Mouse (Mus musculus): ENCODE data around the gene Znhit1. TPM values are rescaled to one million over a fixed set of nuclear protein-coding genes. Genes with fewer than 3 reads are reported as not detected.

Znhit1 gene
- total RNA-seq, 1 experiment from 2014 or later, result 14.8 TPM

GRCm38 (mm10) chr5:136989801-136990200 is 2.0 kb upstream of the Znhit1 start:
- no peak for ATAC-seq (replicated peaks in 1 of 2; ENCODE audit: insufficient read depth in 1 of 2, low FRiP score in 2 of 2, low TSS enrichment in 1 of 2, low read depth in 1 of 2, poor library complexity in 2 of 2, severe bottlenecking in 2 of 2)

- no peak; a peak in 1 of 4 replicates for ATAC-seq (replicated peaks in 1 of 2; ENCODE audit: insufficient read depth in 1 of 2, low FRiP score in 2 of 2, low TSS enrichment in 1 of 2, low read depth in 1 of 2, poor library complexity in 2 of 2, severe bottlenecking in 2 of 2)
Observed at GRCm38 (mm10) chr5:136988420-136988819, 599 bp upstream of the Znhit1 start.

GRCm38 (mm10) chr5:136987138-136987933 is 485 bp downstream of the Znhit1 start:
- peak in 1 of 2 experiments; percentile 29; a peak in 1 of 4 replicates for ATAC-seq (replicated peaks in 1 of 2; ENCODE audit: insufficient read depth in 1 of 2, low FRiP score in 2 of 2, low TSS enrichment in 1 of 2, low read depth in 1 of 2, poor library complexity in 2 of 2, severe bottlenecking in 2 of 2)

GRCm38 (mm10) chr5:136986695-136987137 is 1.1 kb downstream of the Znhit1 start, which contains the start of gene Plod3:
Plod3 (plus strand) TSS chr5:136987019.
- peak; percentile 91 for ATAC-seq (replicated peaks in 1 of 2; ENCODE audit: insufficient read depth in 1 of 2, low FRiP score in 2 of 2, low TSS enrichment in 1 of 2, low read depth in 1 of 2, poor library complexity in 2 of 2, severe bottlenecking in 2 of 2)

GRCm38 (mm10) chr5:136984828-136985227 is 3.0 kb downstream of the Znhit1 start:
- ATAC-seq (replicated peaks in 1 of 2; ENCODE audit: insufficient read depth in 1 of 2, low FRiP score in 2 of 2, low TSS enrichment in 1 of 2, low read depth in 1 of 2, poor library complexity in 2 of 2, severe bottlenecking in 2 of 2), result no peak

- ATAC-seq (replicated peaks in 1 of 2; ENCODE audit: insufficient read depth in 1 of 2, low FRiP score in 2 of 2, low TSS enrichment in 1 of 2, low read depth in 1 of 2, poor library complexity in 2 of 2, severe bottlenecking in 2 of 2), result no peak
Observed at GRCm38 (mm10) chr5:136982338-136982930, 5.4 kb downstream of the Znhit1 start.

GRCm38 (mm10) chr5:136980974-136981373 is 6.8 kb downstream of the Znhit1 start:
- ATAC-seq (replicated peaks in 1 of 2; ENCODE audit: insufficient read depth in 1 of 2, low FRiP score in 2 of 2, low TSS enrichment in 1 of 2, low read depth in 1 of 2, poor library complexity in 2 of 2, severe bottlenecking in 2 of 2), result no peak

- no peak for ATAC-seq (replicated peaks in 1 of 2; ENCODE audit: insufficient read depth in 1 of 2, low FRiP score in 2 of 2, low TSS enrichment in 1 of 2, low read depth in 1 of 2, poor library complexity in 2 of 2, severe bottlenecking in 2 of 2)
Observed at GRCm38 (mm10) chr5:136979762-136980161, 8.1 kb downstream of the Znhit1 start.

- ATAC-seq (replicated peaks in 1 of 2; ENCODE audit: insufficient read depth in 1 of 2, low FRiP score in 2 of 2, low TSS enrichment in 1 of 2, low read depth in 1 of 2, poor library complexity in 2 of 2, severe bottlenecking in 2 of 2), result peak; percentile 44 to 57; a peak in 2 of 4 replicates
Observed at GRCm38 (mm10) chr5:136977769-136978168, 10.1 kb downstream of the Znhit1 start.

- ATAC-seq (replicated peaks in 1 of 2; ENCODE audit: insufficient read depth in 1 of 2, low FRiP score in 2 of 2, low TSS enrichment in 1 of 2, low read depth in 1 of 2, poor library complexity in 2 of 2, severe bottlenecking in 2 of 2), result no peak
Observed at GRCm38 (mm10) chr5:136973670-136974069, 14.2 kb downstream of the Znhit1 start.

GRCm38 (mm10) chr5:136970703-136971102 is 17.1 kb downstream of the Znhit1 start:
- ATAC-seq (replicated peaks in 1 of 2; ENCODE audit: insufficient read depth in 1 of 2, low FRiP score in 2 of 2, low TSS enrichment in 1 of 2, low read depth in 1 of 2, poor library complexity in 2 of 2, severe bottlenecking in 2 of 2), result peak; percentile 63 to 66; a peak in 2 of 4 replicates

- ATAC-seq (replicated peaks in 1 of 2; ENCODE audit: insufficient read depth in 1 of 2, low FRiP score in 2 of 2, low TSS enrichment in 1 of 2, low read depth in 1 of 2, poor library complexity in 2 of 2, severe bottlenecking in 2 of 2), result no peak
Observed at GRCm38 (mm10) chr5:136967592-136967991, 20.2 kb downstream of the Znhit1 start.

- ATAC-seq (replicated peaks in 1 of 2; ENCODE audit: insufficient read depth in 1 of 2, low FRiP score in 2 of 2, low TSS enrichment in 1 of 2, low read depth in 1 of 2, poor library complexity in 2 of 2, severe bottlenecking in 2 of 2), result no peak
Observed at GRCm38 (mm10) chr5:136966861-136967455, 20.9 kb downstream of the Znhit1 start.

- no peak for ATAC-seq (replicated peaks in 1 of 2; ENCODE audit: insufficient read depth in 1 of 2, low FRiP score in 2 of 2, low TSS enrichment in 1 of 2, low read depth in 1 of 2, poor library complexity in 2 of 2, severe bottlenecking in 2 of 2)
Observed at GRCm38 (mm10) chr5:136966331-136966730, 21.5 kb downstream of the Znhit1 start, which contains the start of gene Cldn15. Cldn15 (plus strand) TSS chr5:136966616.

- no peak for ATAC-seq (replicated peaks in 1 of 2; ENCODE audit: insufficient read depth in 1 of 2, low FRiP score in 2 of 2, low TSS enrichment in 1 of 2, low read depth in 1 of 2, poor library complexity in 2 of 2, severe bottlenecking in 2 of 2)
Observed at GRCm38 (mm10) chr5:136965686-136966085, 22.1 kb downstream of the Znhit1 start.

- ATAC-seq (replicated peaks in 1 of 2; ENCODE audit: insufficient read depth in 1 of 2, low FRiP score in 2 of 2, low TSS enrichment in 1 of 2, low read depth in 1 of 2, poor library complexity in 2 of 2, severe bottlenecking in 2 of 2), result no peak
Observed at GRCm38 (mm10) chr5:136965210-136965609, 22.6 kb downstream of the Znhit1 start.

GRCm38 (mm10) chr5:136962966-136963540 is 24.8 kb downstream of the Znhit1 start:
- ATAC-seq (replicated peaks in 1 of 2; ENCODE audit: insufficient read depth in 1 of 2, low FRiP score in 2 of 2, low TSS enrichment in 1 of 2, low read depth in 1 of 2, poor library complexity in 2 of 2, severe bottlenecking in 2 of 2), result no peak

- ATAC-seq (replicated peaks in 1 of 2; ENCODE audit: insufficient read depth in 1 of 2, low FRiP score in 2 of 2, low TSS enrichment in 1 of 2, low read depth in 1 of 2, poor library complexity in 2 of 2, severe bottlenecking in 2 of 2), result peak; percentile 81 to 89
Observed at GRCm38 (mm10) chr5:136962501-136962900, 25.3 kb downstream of the Znhit1 start.

All from hematopoietic stem cell, adult 5-6 weeks (primary cell).